Mouse (Mus musculus): ENCODE measurements at regions not wholly inside any gene's neighbourhood (a gene's known extent, or its start where the extent isn't known, plus 50 kb on each side); places are given as distances from the start of the nearest gene placed in this dataset.

- no peak overlapping the region for H3K9ac ChIP-seq (replicated peaks; ENCODE audit: low read length)
- ATAC-seq (ENCODE audit: low FRiP score, low TSS enrichment) = no peak
- H3K4me1 ChIP-seq (ENCODE audit: insufficient read depth, low read length) = no peaks in the 10 kb centered on the region
- H3K27ac ChIP-seq (ENCODE audit: low read length) = no peak overlapping the region
- no peaks in the 10 kb centered on the region for H3K36me3 ChIP-seq (ENCODE audit: insufficient read depth, low read length)
- no peak overlapping the region for H3K4me3 ChIP-seq (ENCODE audit: low read length)
- no peak overlapping the region for H3K4me2 ChIP-seq (replicated peaks; ENCODE audit: low read depth, low read length)
- H3K9me3 ChIP-seq (ENCODE audit: low read length) = no peaks in the 10 kb centered on the region
- no peaks in the 10 kb centered on the region for H3K27me3 ChIP-seq (ENCODE audit: insufficient read depth, low read length)
- 86% methylated on average over 3 of the region's 3 CpGs for WGBS
Observed at GRCm38 (mm10) chr13:35359345-35359744, 300.3 kb upstream of the Cdyl start.

GRCm38 (mm10) chr13:35377487-35377886 is 282.1 kb upstream of the Cdyl start:
- H3K27ac ChIP-seq (ENCODE audit: low read length) = no peak overlapping the region
- H3K9ac ChIP-seq (replicated peaks; ENCODE audit: low read length) = no peak overlapping the region
- H3K9me3 ChIP-seq (ENCODE audit: low read length) = no peaks in the 10 kb centered on the region
- H3K4me1 ChIP-seq (ENCODE audit: insufficient read depth, low read length) = no peaks in the 10 kb centered on the region
- no peaks in the 10 kb centered on the region for H3K27me3 ChIP-seq (ENCODE audit: insufficient read depth, low read length)
- no peaks in the 10 kb centered on the region for H3K36me3 ChIP-seq (ENCODE audit: insufficient read depth, low read length)
- no peak overlapping the region for H3K4me2 ChIP-seq (replicated peaks; ENCODE audit: low read depth, low read length)
- WGBS = 91% methylated on average over 2 of the region's 2 CpGs
- ATAC-seq (ENCODE audit: low FRiP score, low TSS enrichment) = no peak
- no peak overlapping the region for H3K4me3 ChIP-seq (ENCODE audit: low read length)

- Histone ChIP-seq H3K4me2 (replicated peaks; ENCODE audit: low read depth, low read length) (no peak overlapping the region), H3K4me1 (ENCODE audit: insufficient read depth, low read length) (peaks cover 6% of the 10 kb centered on the region; the same call in 1 of the 2 replicates), H3K36me3 (ENCODE audit: insufficient read depth, low read length) (no peaks in the 10 kb centered on the region), H3K9ac (replicated peaks; ENCODE audit: low read length) (no peak overlapping the region), H3K9me3 (ENCODE audit: low read length) (no peaks in the 10 kb centered on the region), H3K27ac (ENCODE audit: low read length) (no peak overlapping the region), H3K4me3 (ENCODE audit: low read length) (no peak overlapping the region), H3K27me3 (ENCODE audit: insufficient read depth, low read length) (no peaks in the 10 kb centered on the region)
- ATAC-seq (ENCODE audit: low FRiP score, low TSS enrichment) = no peak
- 68% methylated on average over 2 of the region's 2 CpGs for WGBS
Observed at GRCm38 (mm10) chr13:35379500-35379899, 280.1 kb upstream of the Cdyl start.

GRCm38 (mm10) chr13:35380224-35381009 is 279.2 kb upstream of the Cdyl start:
- Histone ChIP-seq H3K27me3 (ENCODE audit: insufficient read depth, low read length) (no peaks in the 10 kb centered on the region), H3K27ac (ENCODE audit: low read length) (no peak overlapping the region), H3K4me2 (replicated peaks; ENCODE audit: low read depth, low read length) (no peak overlapping the region), H3K36me3 (ENCODE audit: insufficient read depth, low read length) (no peaks in the 10 kb centered on the region), H3K9me3 (ENCODE audit: low read length) (no peaks in the 10 kb centered on the region), H3K4me3 (ENCODE audit: low read length) (no peak overlapping the region), H3K4me1 (ENCODE audit: insufficient read depth, low read length) (peaks cover 6% of the 10 kb centered on the region; the same call in 1 of the 2 replicates), H3K9ac (replicated peaks; ENCODE audit: low read length) (no peak overlapping the region)
- 26% methylated on average over 3 of the region's 3 CpGs for WGBS
- ATAC-seq (ENCODE audit: low FRiP score, low TSS enrichment) = no peak

GRCm38 (mm10) chr13:35381641-35382040 is 278.0 kb upstream of the Cdyl start:
- ATAC-seq (ENCODE audit: low FRiP score, low TSS enrichment) = no peak
- no peak overlapping the region for H3K4me3 ChIP-seq (ENCODE audit: low read length)
- H3K27me3 ChIP-seq (ENCODE audit: insufficient read depth, low read length) = no peaks in the 10 kb centered on the region
- H3K36me3 ChIP-seq (ENCODE audit: insufficient read depth, low read length) = no peaks in the 10 kb centered on the region
- H3K9ac ChIP-seq (replicated peaks; ENCODE audit: low read length) = no peak overlapping the region
- peaks cover 6% of the 10 kb centered on the region; the same call in 1 of the 2 replicates for H3K4me1 ChIP-seq (ENCODE audit: insufficient read depth, low read length)
- H3K9me3 ChIP-seq (ENCODE audit: low read length) = no peaks in the 10 kb centered on the region
- H3K4me2 ChIP-seq (replicated peaks; ENCODE audit: low read depth, low read length) = no peak overlapping the region
- no peak overlapping the region for H3K27ac ChIP-seq (ENCODE audit: low read length)
- WGBS = 78% methylated on average over 2 of the region's 2 CpGs

GRCm38 (mm10) chr13:35383000-35383623 is 276.5 kb upstream of the Cdyl start:
- Histone ChIP-seq H3K27ac (ENCODE audit: low read length) (no peak overlapping the region), H3K9me3 (ENCODE audit: low read length) (no peaks in the 10 kb centered on the region), H3K4me2 (replicated peaks; ENCODE audit: low read depth, low read length) (no peak overlapping the region), H3K4me3 (ENCODE audit: low read length) (no peak overlapping the region), H3K9ac (replicated peaks; ENCODE audit: low read length) (no peak overlapping the region), H3K27me3 (ENCODE audit: insufficient read depth, low read length) (no peaks in the 10 kb centered on the region), H3K4me1 (ENCODE audit: insufficient read depth, low read length) (peaks cover 6% of the 10 kb centered on the region; the same call in 1 of the 2 replicates), H3K36me3 (ENCODE audit: insufficient read depth, low read length) (no peaks in the 10 kb centered on the region)
- 40% methylated on average over 12 of the region's 12 CpGs for WGBS
- ATAC-seq (ENCODE audit: low FRiP score, low TSS enrichment) = 0 out of 2 replicates have a peak, but pooled peaks have one; percentile 27

GRCm38 (mm10) chr13:35383624-35384018 is 276.0 kb upstream of the Cdyl start:
- Histone ChIP-seq H3K9me3 (ENCODE audit: low read length) (no peaks in the 10 kb centered on the region), H3K36me3 (ENCODE audit: insufficient read depth, low read length) (no peaks in the 10 kb centered on the region), H3K27me3 (ENCODE audit: insufficient read depth, low read length) (no peaks in the 10 kb centered on the region), H3K4me3 (ENCODE audit: low read length) (no peak overlapping the region), H3K4me2 (replicated peaks; ENCODE audit: low read depth, low read length) (no peak overlapping the region), H3K9ac (replicated peaks; ENCODE audit: low read length) (no peak overlapping the region), H3K27ac (ENCODE audit: low read length) (no peak overlapping the region), H3K4me1 (ENCODE audit: insufficient read depth, low read length) (peaks cover 6% of the 10 kb centered on the region; the same call in 1 of the 2 replicates)
- WGBS = 59% methylated on average over 8 of the region's 8 CpGs
- ATAC-seq (ENCODE audit: low FRiP score, low TSS enrichment) = no peak

- Histone ChIP-seq H3K9ac (replicated peaks; ENCODE audit: low read length) (no peak overlapping the region), H3K27me3 (ENCODE audit: insufficient read depth, low read length) (no peaks in the 10 kb centered on the region), H3K4me1 (ENCODE audit: insufficient read depth, low read length) (peaks cover 5% of the 10 kb centered on the region; the same call in 1 of the 2 replicates), H3K9me3 (ENCODE audit: low read length) (no peaks in the 10 kb centered on the region), H3K36me3 (ENCODE audit: insufficient read depth, low read length) (no peaks in the 10 kb centered on the region), H3K4me3 (ENCODE audit: low read length) (no peak overlapping the region), H3K4me2 (replicated peaks; ENCODE audit: low read depth, low read length) (no peak overlapping the region), H3K27ac (ENCODE audit: low read length) (no peak overlapping the region)
- WGBS = 52% methylated on average over 1 of the region's 1 CpGs
- ATAC-seq (ENCODE audit: low FRiP score, low TSS enrichment) = no peak
Observed at GRCm38 (mm10) chr13:35388380-35388779, 271.3 kb upstream of the Cdyl start.

GRCm38 (mm10) chr13:35389781-35390525 is 269.7 kb upstream of the Cdyl start:
- H3K4me3 ChIP-seq (ENCODE audit: low read length) = no peak overlapping the region
- no peaks in the 10 kb centered on the region for H3K9me3 ChIP-seq (ENCODE audit: low read length)
- H3K4me1 ChIP-seq (ENCODE audit: insufficient read depth, low read length) = peaks cover 2% of the 10 kb centered on the region; the same call in 1 of the 2 replicates
- H3K36me3 ChIP-seq (ENCODE audit: insufficient read depth, low read length) = no peaks in the 10 kb centered on the region
- H3K27me3 ChIP-seq (ENCODE audit: insufficient read depth, low read length) = no peaks in the 10 kb centered on the region
- H3K27ac ChIP-seq (ENCODE audit: low read length) = no peak overlapping the region
- 82% methylated on average over 6 of the region's 6 CpGs for WGBS
- H3K4me2 ChIP-seq (replicated peaks; ENCODE audit: low read depth, low read length) = no peak overlapping the region
- H3K9ac ChIP-seq (replicated peaks; ENCODE audit: low read length) = no peak overlapping the region
- no peak for ATAC-seq (ENCODE audit: low FRiP score, low TSS enrichment)
